Mouse (Mus musculus) hindbrain, embryonic 14.5 days (tissue): ENCODE data around the gene Zfp747. TPM values are rescaled to one million over a fixed set of nuclear protein-coding genes. Genes with fewer than 3 reads are reported as not detected.
A peak's percentile ranks its signal among the peaks of the same experiment; 100 is the strongest.
"Not testable (repeated sequence)": the region's sequence is repeated elsewhere in the genome, so short reads cannot be mapped to it uniquely, and the experiment has no call there.

Source experiments
- ATAC-seq: fragments of 200-750 bp; cut with Nextera tagmentation; 2 replicates; pipeline ENCODE4 v1.8.0; 2017; ENCODE audit warnings: moderate number of reproducible peaks, mild to moderate bottlenecking, moderate TSS enrichment, moderate library complexity; ENCODE audit not compliant: low FRiP score
- DNase-seq: peaks from one replicate; pipeline ENCODE4 v3.0.0-alpha.2; 2015; ENCODE audit warnings: low spot score
- H3K27ac ChIP-seq: fragments of 300-500 bp; sonication (generic); 2 replicates; pipeline ENCODE4 v1.5.1; 2014; ENCODE audit warnings: mild to moderate bottlenecking, moderate library complexity
- H3K27me3 ChIP-seq: fragments of 300-500 bp; sonication (generic); 2 replicates; pipeline ENCODE4 v1.6.1; 2014; ENCODE audit warnings: mild to moderate bottlenecking, low read length, mixed read lengths; ENCODE audit not compliant: control insufficient read depth, insufficient read depth
- H3K36me3 ChIP-seq: fragments of 300-500 bp; sonication (generic); replicated peaks from 2 replicates; pipeline ENCODE4 v1.6.1; 2014; ENCODE audit not compliant: control insufficient read depth, insufficient read depth
- H3K4me1 ChIP-seq: fragments of 300-500 bp; sonication (generic); replicated peaks from 2 replicates; pipeline ENCODE4 v1.6.1; 2014; ENCODE audit warnings: antibody characterized with exemption, low read length, mixed read lengths; ENCODE audit not compliant: control insufficient read depth, insufficient read depth
- H3K4me2 ChIP-seq: fragments of 300-500 bp; sonication (generic); replicated peaks from 2 replicates; pipeline ENCODE4 v1.6.1; 2014; ENCODE audit warnings: mild to moderate bottlenecking, moderate library complexity
- H3K4me3 ChIP-seq: fragments of 300-500 bp; sonication (generic); replicated peaks from 2 replicates; pipeline ENCODE4 v1.5.1; 2014; ENCODE audit warnings: mild to moderate bottlenecking, low read length
- H3K9ac ChIP-seq: fragments of 300-500 bp; sonication (generic); 2 replicates; pipeline ENCODE4 v1.6.1; 2014
- H3K9me3 ChIP-seq: fragments of 300-500 bp; sonication (generic); 2 replicates; pipeline ENCODE4 v1.6.1; 2016; ENCODE audit warnings: low read length; ENCODE audit not compliant: control insufficient read depth
- WGBS: fragments of 180-500 bp; shearing (Covaris S2); extraction: QIAGEN DNeasy Blood & Tissue Kit; methylation state at CpG from one replicate; pipeline ENCODE4 v1.1.7; 2014; 5-methylcytosine and 5-hydroxymethylcytosine counted together
- polyA plus RNA-seq: library from polyadenylated mRNA; unstranded; fragments of >200 nt; fragmentation: Nextera tagmentation; extraction: Ambion mirVana; gene quantifications from 2 replicates; pipeline ENCODE4 v1.2.1, GENCODE M21; 2014

Gene Zfp747
- polyA plus RNA-seq, 1 experiment from 2014 or later: 8.5 TPM

GRCm38 (mm10) chr7:127342888-127343287, 33.0 kb downstream of the Zfp747 start:
- no peak overlapping the region for H3K4me3 ChIP-seq
- WGBS: 94% methylated on average over 7 of the region's 7 CpGs
- DNase-seq (no peak), ATAC-seq (no peak)
- H3K27ac ChIP-seq: no peak overlapping the region
- H3K27me3 ChIP-seq: no peaks in the 10 kb centered on the region
- H3K9ac ChIP-seq: no peak overlapping the region
- no peak overlapping the region for H3K4me2 ChIP-seq
- H3K9me3 ChIP-seq: no peaks in the 10 kb centered on the region
- H3K36me3 ChIP-seq: peaks cover 23% of the 10 kb centered on the region
- H3K4me1 ChIP-seq: peaks cover 13% of the 10 kb centered on the region

- Histone ChIP-seq H3K9ac (no peak overlapping the region), H3K9me3 (no peaks in the 10 kb centered on the region), H3K27ac (no peak overlapping the region), H3K4me3 (no peak overlapping the region), H3K4me1 (peaks cover 13% of the 10 kb centered on the region), H3K27me3 (no peaks in the 10 kb centered on the region), H3K36me3 (peaks cover 23% of the 10 kb centered on the region), H3K4me2 (no peak overlapping the region)
- WGBS: 73% methylated on average over 4 of the region's 4 CpGs
- DNase-seq: no peak
- ATAC-seq: no peak
Observed at GRCm38 (mm10) chr7:127342332-127342731, 33.5 kb downstream of the Zfp747 start.

- not testable (repeated sequence) for H3K27ac ChIP-seq, DNase-seq, H3K9me3 ChIP-seq, ATAC-seq, H3K27me3 ChIP-seq, H3K4me2 ChIP-seq, H3K9ac ChIP-seq, H3K4me3 ChIP-seq
- peaks cover 13% of the 10 kb centered on the region for H3K4me1 ChIP-seq
- 96% methylated on average over 6 of the region's 6 CpGs for WGBS
- peaks cover 23% of the 10 kb centered on the region for H3K36me3 ChIP-seq
Observed at GRCm38 (mm10) chr7:127341861-127342260, 34.0 kb downstream of the Zfp747 start.

GRCm38 (mm10) chr7:127341356-127341755, 34.5 kb downstream of the Zfp747 start:
- no peak overlapping the region for H3K9ac ChIP-seq
- WGBS: 95% methylated on average over 8 of the region's 8 CpGs

GRCm38 (mm10) chr7:127337636-127338035, 38.2 kb downstream of the Zfp747 start:
- H3K4me2 ChIP-seq: no peak overlapping the region
- H3K4me1 ChIP-seq: no peaks in the 10 kb centered on the region
- H3K27ac ChIP-seq: no peak overlapping the region
- no peaks in the 10 kb centered on the region for H3K9me3 ChIP-seq
- H3K4me3 ChIP-seq: no peak overlapping the region
- no peaks in the 10 kb centered on the region for H3K27me3 ChIP-seq
- 75% methylated on average over 4 of the region's 4 CpGs for WGBS
- H3K9ac ChIP-seq: no peak overlapping the region
- DNase-seq (no peak), ATAC-seq (no peak)
- H3K36me3 ChIP-seq: peaks cover 10% of the 10 kb centered on the region

More at GRCm38 (mm10) chr7:127341356-127341755, 34.5 kb downstream of the Zfp747 start:
- Histone ChIP-seq H3K4me2 (no peak overlapping the region), H3K27ac (no peak overlapping the region), H3K4me3 (no peak overlapping the region), H3K4me1 (peaks cover 8% of the 10 kb centered on the region), H3K9me3 (no peaks in the 10 kb centered on the region), H3K36me3 (peaks cover 23% of the 10 kb centered on the region), H3K27me3 (no peaks in the 10 kb centered on the region)
- no peak for ATAC-seq
- DNase-seq: no peak

- no peaks in the 10 kb centered on the region for H3K9me3 ChIP-seq
- no peak for ATAC-seq
Observed at GRCm38 (mm10) chr7:127335604-127336003, 40.2 kb downstream of the Zfp747 start.

GRCm38 (mm10) chr7:127333240-127333639, 42.6 kb downstream of the Zfp747 start:
- DNase-seq (no peak), ATAC-seq (no peak)
- Histone ChIP-seq H3K9me3 (no peaks in the 10 kb centered on the region), H3K36me3 (no peaks in the 10 kb centered on the region), H3K4me3 (no peak overlapping the region), H3K4me2 (no peak overlapping the region), H3K4me1 (no peaks in the 10 kb centered on the region), H3K27ac (no peak overlapping the region), H3K9ac (no peak overlapping the region), H3K27me3 (no peaks in the 10 kb centered on the region)
- WGBS: 93% methylated on average over 6 of the region's 6 CpGs

More at GRCm38 (mm10) chr7:127335604-127336003, 40.2 kb downstream of the Zfp747 start:
- Histone ChIP-seq H3K27me3 (no peaks in the 10 kb centered on the region), H3K4me1 (no peaks in the 10 kb centered on the region), H3K4me2 (no peak overlapping the region), H3K36me3 (no peaks in the 10 kb centered on the region), H3K9ac (no peak overlapping the region), H3K4me3 (no peak overlapping the region), H3K27ac (no peak overlapping the region)
- DNase-seq: no peak
- WGBS: 94% methylated on average over 4 of the region's 4 CpGs

GRCm38 (mm10) chr7:127326685-127327084, 49.2 kb downstream of the Zfp747 start:
- 63% methylated on average over 2 of the region's 2 CpGs for WGBS
- Histone ChIP-seq H3K9me3 (no peaks in the 10 kb centered on the region), H3K36me3 (no peaks in the 10 kb centered on the region), H3K9ac (no peak overlapping the region), H3K4me3 (no peak overlapping the region), H3K27ac (no peak overlapping the region), H3K27me3 (no peaks in the 10 kb centered on the region), H3K4me2 (no peak overlapping the region), H3K4me1 (no peaks in the 10 kb centered on the region)
- no peak for ATAC-seq
- peak; percentile 47 for DNase-seq

GRCm38 (mm10) chr7:127325550-127325949, 50.3 kb downstream of the Zfp747 start:
- no peaks in the 10 kb centered on the region for H3K9me3 ChIP-seq
- no peak overlapping the region for H3K4me2 ChIP-seq
- 85% methylated on average over 8 of the region's 8 CpGs for WGBS
- H3K27me3 ChIP-seq: no peaks in the 10 kb centered on the region
- H3K36me3 ChIP-seq: no peaks in the 10 kb centered on the region
- no peak overlapping the region for H3K9ac ChIP-seq
- no peaks in the 10 kb centered on the region for H3K4me1 ChIP-seq
- H3K4me3 ChIP-seq: no peak overlapping the region
- no peak for DNase-seq
- no peak overlapping the region for H3K27ac ChIP-seq
- no peak for ATAC-seq

GRCm38 (mm10) chr7:127324944-127325343, 50.9 kb downstream of the Zfp747 start:
- no peaks in the 10 kb centered on the region for H3K4me1 ChIP-seq
- H3K36me3 ChIP-seq: no peaks in the 10 kb centered on the region
- no peaks in the 10 kb centered on the region for H3K9me3 ChIP-seq
- H3K27me3 ChIP-seq: no peaks in the 10 kb centered on the region
- no peak overlapping the region for H3K9ac ChIP-seq
- H3K27ac ChIP-seq: no peak overlapping the region
- no peak overlapping the region for H3K4me2 ChIP-seq
- no peak overlapping the region for H3K4me3 ChIP-seq
- DNase-seq: no peak
- WGBS: 95% methylated on average over 7 of the region's 7 CpGs
- ATAC-seq: no peak
